Mouse (Mus musculus) embryonic fibroblast, embryonic 13.5 days (primary cell): ENCODE data around the gene Upk3b.

Source experiments
- CTCF ChIP-seq: IDR thresholded peaks from 2 replicates; pipeline ENCODE4 v1.5.1; 2011; ENCODE audit warnings: mild to moderate bottlenecking, control low read depth, low read length, moderate library complexity, borderline replicate concordance; ENCODE audit not compliant: insufficient read depth
- POLR2A ChIP-seq: IDR thresholded peaks from 2 replicates; pipeline ENCODE4 v1.6.1; 2011; ENCODE audit warnings: low read depth, mild to moderate bottlenecking, control low read depth, low read length, moderate library complexity

DNA sequence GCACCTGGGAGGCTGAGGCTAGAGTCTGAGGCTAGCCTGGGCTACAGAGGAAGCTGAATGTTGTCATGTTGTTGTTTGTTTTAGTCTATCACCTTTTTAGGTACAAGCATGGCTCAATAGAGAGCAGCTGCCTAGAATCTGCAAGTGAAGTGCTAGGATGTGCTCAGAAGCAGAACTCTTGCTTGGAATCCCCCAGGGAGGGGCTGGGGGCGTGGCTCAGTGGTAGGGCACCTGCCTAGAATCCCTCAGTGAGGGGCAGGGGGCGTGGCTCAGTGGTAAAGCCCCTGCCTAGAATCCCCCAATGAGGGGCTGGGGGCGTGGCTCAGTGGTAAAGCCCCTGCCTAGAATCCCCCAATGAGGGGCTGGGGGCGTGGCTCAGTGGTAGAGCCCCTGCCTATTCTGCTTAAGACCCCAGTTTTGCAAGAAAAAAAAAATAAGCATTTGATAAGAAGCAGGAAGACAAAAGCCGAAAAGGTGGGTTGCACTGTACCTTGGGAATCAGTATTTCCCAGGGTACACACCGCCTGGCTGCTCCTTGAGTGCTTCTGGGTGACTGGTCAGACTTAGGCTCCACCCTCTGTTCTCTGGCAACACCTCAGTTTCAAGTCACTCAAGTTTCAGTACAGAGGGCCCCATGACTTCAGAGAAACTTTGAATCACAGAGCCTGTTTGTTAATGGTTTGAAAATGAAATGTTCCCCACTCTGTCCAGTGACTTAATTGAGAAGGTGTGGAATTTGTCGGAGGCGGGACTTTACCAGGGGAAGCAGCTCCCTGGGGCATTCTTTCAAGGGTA lies 14.8 kb downstream of the Upk3b start:
- TF ChIP-seq POLR2A (no peak), CTCF (no peak)
